Mouse (Mus musculus) heart, embryonic 15.5 days (tissue): ENCODE results near the gene 2810021J22Rik. TPM values are rescaled to one million over a fixed set of nuclear protein-coding genes. Genes with fewer than 3 reads are reported as not detected.

Experiments used
- polyA plus RNA-seq: library from polyadenylated mRNA; unstranded; fragments of >200 nt; fragmentation: Nextera tagmentation; extraction: Ambion mirVana; gene quantifications from 2 replicates; pipeline ENCODE4 v1.2.1, GENCODE M21; 2015

The 2810021J22Rik gene
- polyA plus RNA-seq, 1 experiment from 2014 or later, result 3.2 TPM

Other genes starting within 250 kb of the 2810021J22Rik start
- not detected in 2 replicates for gene Olfr323, start 236.7 kb upstream of the 2810021J22Rik start, polyA plus RNA-seq
- 0.16 and 0.44 TPM in 2 replicates for gene Trim58, start 226.8 kb upstream of the 2810021J22Rik start, polyA plus RNA-seq
- gene Olfr322, start 208.4 kb upstream of the 2810021J22Rik start, polyA plus RNA-seq, result not detected in 2 replicates
- not detected in 2 replicates for gene Olfr320, start 186.1 kb upstream of the 2810021J22Rik start, polyA plus RNA-seq
- gene Olfr319, start 168.1 kb upstream of the 2810021J22Rik start, polyA plus RNA-seq, result not detected in 2 replicates
- gene Olfr318, start 143.2 kb upstream of the 2810021J22Rik start, polyA plus RNA-seq, result not detected in 2 replicates
- not detected in 2 replicates for gene Olfr317, start 128.0 kb upstream of the 2810021J22Rik start, polyA plus RNA-seq
- not detected in 2 replicates for gene Olfr316, start 114.5 kb upstream of the 2810021J22Rik start, polyA plus RNA-seq
- gene Olfr315, start 94.0 kb upstream of the 2810021J22Rik start, polyA plus RNA-seq, result not detected in 2 replicates
- gene Olfr314, start 84.3 kb upstream of the 2810021J22Rik start, polyA plus RNA-seq, result not detected in 2 replicates
- gene Fam183b, start 65.3 kb upstream of the 2810021J22Rik start, polyA plus RNA-seq, result 0.62 and 1.1 TPM in 2 replicates
- gene Olfr313, start 52.2 kb upstream of the 2810021J22Rik start, polyA plus RNA-seq, result 0.14 TPM in 1 of 2 replicates, not detected in the other
- 0.11 and 0.16 TPM in 2 replicates for gene Olfr312, start 38.0 kb upstream of the 2810021J22Rik start, polyA plus RNA-seq
- 0.11 and 0.14 TPM in 2 replicates for gene Olfr311, start 28.0 kb upstream of the 2810021J22Rik start, polyA plus RNA-seq
- gene Gm12258, start 20.1 kb upstream of the 2810021J22Rik start, polyA plus RNA-seq, result 3.8 and 4.6 TPM in 2 replicates
- 3.1 and 4.4 TPM in 2 replicates for gene Zfp39, start 37.0 kb downstream of the 2810021J22Rik start, polyA plus RNA-seq
- gene Btnl10, start 50.7 kb downstream of the 2810021J22Rik start, polyA plus RNA-seq, result 0.16 TPM in 1 of 2 replicates, not detected in the other
- 170 and 210 TPM in 2 replicates for gene Rnf187, start 71.7 kb downstream of the 2810021J22Rik start, polyA plus RNA-seq
- 18.0 and 18.3 TPM in 2 replicates for gene Hist3h2ba, start 81.7 kb downstream of the 2810021J22Rik start, polyA plus RNA-seq
- gene Hist3h2a, start 87.5 kb downstream of the 2810021J22Rik start, polyA plus RNA-seq, result 30.4 and 34.7 TPM in 2 replicates
- gene Trim17, start 87.5 kb downstream of the 2810021J22Rik start, polyA plus RNA-seq, result 0.27 and 0.57 TPM in 2 replicates
- gene Trim11, start 110.9 kb downstream of the 2810021J22Rik start, polyA plus RNA-seq, result 26.9 and 34.6 TPM in 2 replicates